Mouse (Mus musculus): ENCODE results near the gene Cfd.
A peak's percentile ranks its signal among the peaks of the same experiment; 100 is the strongest.

Gene Cfd

GRCm38 (mm10) chr10:79890670-79891069 is at the start of gene Cfd:
TSS of gene Cfd (plus strand) at chr10:79890853.
- no peak for DNase-seq (ENCODE audit: low spot score in 2 of 2)

- no peak for DNase-seq (ENCODE audit: low spot score in 2 of 2)
Observed at GRCm38 (mm10) chr10:79842322-79842721, 48.3 kb upstream of the Cfd start.

- no peak for DNase-seq (ENCODE audit: low spot score in 2 of 2)
Observed at GRCm38 (mm10) chr10:79843476-79843875, 47.2 kb upstream of the Cfd start.

- no peak for DNase-seq (ENCODE audit: low spot score in 2 of 2)
Observed at GRCm38 (mm10) chr10:79846553-79846952, 44.1 kb upstream of the Cfd start.

- no peak for DNase-seq (ENCODE audit: low spot score in 2 of 2)
Observed at GRCm38 (mm10) chr10:79849941-79850628, 40.6 kb upstream of the Cfd start.

- no peak for DNase-seq (ENCODE audit: low spot score in 2 of 2)
Observed at GRCm38 (mm10) chr10:79851653-79852052, 39.0 kb upstream of the Cfd start.

GRCm38 (mm10) chr10:79852107-79852789 is 38.4 kb upstream of the Cfd start:
- DNase-seq (ENCODE audit: low spot score in 2 of 2): no peak

- no peak for DNase-seq (ENCODE audit: low spot score in 2 of 2)
Observed at GRCm38 (mm10) chr10:79852827-79853226, 37.8 kb upstream of the Cfd start.

- peak; percentile 67 to 86 for DNase-seq (ENCODE audit: low spot score in 2 of 2)
Observed at GRCm38 (mm10) chr10:79853392-79853791, 37.3 kb upstream of the Cfd start.

GRCm38 (mm10) chr10:79853860-79854795 is 36.5 kb upstream of the Cfd start, which contains the start of gene Ptbp1:
TSS of gene Ptbp1 (plus strand) at chr10:79854427.
- peak; percentile 99 to 100 for DNase-seq (ENCODE audit: low spot score in 2 of 2)

GRCm38 (mm10) chr10:79854801-79855541 is 35.7 kb upstream of the Cfd start:
- DNase-seq (ENCODE audit: low spot score in 2 of 2): peak in 1 of 2 experiments; percentile 56

GRCm38 (mm10) chr10:79855558-79856184 is 35.0 kb upstream of the Cfd start:
- DNase-seq (ENCODE audit: low spot score in 2 of 2): no peak

- DNase-seq (ENCODE audit: low spot score in 2 of 2): no peak
Observed at GRCm38 (mm10) chr10:79856280-79856679, 34.4 kb upstream of the Cfd start.

- no peak for DNase-seq (ENCODE audit: low spot score in 2 of 2)
Observed at GRCm38 (mm10) chr10:79856704-79857451, 33.8 kb upstream of the Cfd start.

- peak in 1 of 2 experiments; percentile 54 for DNase-seq (ENCODE audit: low spot score in 2 of 2)
Observed at GRCm38 (mm10) chr10:79857452-79857811, 33.2 kb upstream of the Cfd start.

GRCm38 (mm10) chr10:79857894-79858293 is 32.8 kb upstream of the Cfd start:
- no peak for DNase-seq (ENCODE audit: low spot score in 2 of 2)

GRCm38 (mm10) chr10:79858416-79859074 is 32.1 kb upstream of the Cfd start:
- DNase-seq (ENCODE audit: low spot score in 2 of 2): peak in 1 of 2 experiments; percentile 71

GRCm38 (mm10) chr10:79859116-79859515 is 31.5 kb upstream of the Cfd start:
- DNase-seq (ENCODE audit: low spot score in 2 of 2): no peak

GRCm38 (mm10) chr10:79860079-79860911 is 30.4 kb upstream of the Cfd start:
- DNase-seq (ENCODE audit: low spot score in 2 of 2): no peak

All from left cerebral cortex, adult 9 months (tissue).